Mouse (Mus musculus): ENCODE results near the gene Uvrag.

DNA sequence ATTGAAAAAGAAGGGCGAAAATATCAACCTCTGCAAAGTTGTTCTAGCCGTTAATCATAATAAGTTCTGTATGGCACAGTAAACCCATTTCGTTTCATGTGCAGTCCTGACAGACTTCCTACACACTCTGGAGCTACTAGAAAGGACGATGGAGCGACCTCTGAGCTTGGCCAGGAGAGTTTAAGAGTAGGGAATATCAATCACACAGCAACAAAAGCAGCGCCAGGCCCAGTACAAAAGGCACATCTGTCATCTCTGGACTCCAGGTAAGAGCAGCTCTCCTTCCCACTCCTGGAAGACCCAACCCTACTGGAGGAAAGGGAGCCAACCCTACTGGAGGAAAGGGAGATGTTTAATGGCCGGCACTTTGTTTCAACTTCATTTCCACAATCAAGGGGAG lies 43.2 kb downstream of the Uvrag start:
- TF ChIP-seq CTCF (IDR thresholded peaks at IDR 0.05; ENCODE audit: borderline replicate concordance, extremely low read depth, insufficient read depth, insufficient read length): no peak
- no peak for TF ChIP-seq POLR2A (IDR thresholded peaks at IDR 0.05; ENCODE audit: borderline replicate concordance, extremely low read depth, insufficient read depth, insufficient read length, poor library complexity, severe bottlenecking)

Measured in brain, embryonic 14.5 days (tissue).